Mouse (Mus musculus): ENCODE measurements around the gene Pm20d1. TPM values are rescaled to one million over a fixed set of nuclear protein-coding genes. Genes with fewer than 3 reads are reported as not detected.
"Not testable (repeated sequence)": the region's sequence is repeated elsewhere in the genome, so short reads cannot be mapped to it uniquely, and the experiment has no call there.

Pm20d1 gene
- polyA plus RNA-seq, 1 experiment = 2.1 TPM

DNA sequence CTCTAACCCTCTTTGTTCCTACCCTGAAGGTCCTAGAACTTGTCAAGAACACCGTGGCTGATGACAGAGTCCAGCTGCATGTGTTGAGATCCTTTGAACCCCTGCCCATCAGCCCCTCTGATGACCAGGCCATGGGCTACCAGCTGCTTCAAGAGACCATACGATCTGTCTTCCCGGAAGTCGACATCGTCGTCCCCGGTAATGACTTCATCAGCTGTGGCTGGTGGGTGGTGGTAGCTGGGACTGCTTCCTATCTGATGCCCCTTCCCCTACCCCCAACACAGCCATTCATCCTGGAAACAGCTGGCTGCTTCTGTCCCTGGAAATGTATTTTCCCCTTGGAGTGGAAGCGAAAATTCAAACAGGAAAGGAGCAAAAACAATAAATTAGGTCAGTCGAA, 14.8 kb downstream of the Pm20d1 start:
- TF ChIP-seq CTCF (IDR thresholded peaks at IDR 0.05; ENCODE audit: extremely low read depth, insufficient read depth, low read length) (no peak), POLR2A (IDR thresholded peaks at IDR 0.05; ENCODE audit: extremely low read depth, insufficient read depth, low read length) (no peak)

DNA sequence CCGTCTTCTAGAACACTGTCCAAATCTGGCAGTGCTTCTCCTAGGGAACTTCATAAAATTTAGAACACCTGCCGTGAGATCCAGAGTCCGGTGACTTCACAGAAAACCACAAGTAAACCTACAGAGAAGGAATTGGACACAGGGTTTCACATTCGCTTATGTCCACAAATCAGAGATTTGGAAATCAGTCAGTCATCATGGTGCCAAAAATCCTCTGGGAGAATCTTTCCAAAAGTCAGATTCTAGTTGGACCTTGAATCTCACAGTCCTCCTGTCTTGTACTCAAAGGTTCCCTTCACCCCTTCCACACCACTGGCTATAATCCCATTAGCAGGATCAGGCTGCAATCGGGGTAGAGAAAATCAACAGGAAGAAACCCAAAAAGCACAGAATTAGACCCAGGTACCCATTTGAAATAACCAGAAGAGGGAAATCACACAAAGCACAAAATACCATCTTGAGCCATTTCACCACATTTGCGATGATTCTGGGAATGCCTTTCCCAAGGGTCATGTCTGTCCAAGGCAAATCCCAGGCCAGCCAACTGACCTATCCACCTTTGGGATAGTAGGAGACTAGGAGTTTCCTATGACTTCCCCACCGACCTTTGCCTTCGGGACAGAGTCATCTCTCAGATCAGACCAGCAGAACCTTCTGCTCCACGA, 15.6 kb downstream of the Pm20d1 start:
- Histone ChIP-seq H3K27ac (ENCODE audit: insufficient read depth, low read length) (no peak overlapping the region), H3K4me1 (ENCODE audit: control insufficient read depth, insufficient read depth, low read length) (no peaks in the 10 kb centered on the region)
- TF ChIP-seq POLR2A (IDR thresholded peaks at IDR 0.05; ENCODE audit: extremely low read depth, insufficient read depth, low read length) (no peak), CTCF (IDR thresholded peaks at IDR 0.05; ENCODE audit: extremely low read depth, insufficient read depth, low read length) (no peak)

More for the DNA sequence above, 14.8 kb downstream of the Pm20d1 start:
- no peaks in the 10 kb centered on the region for H3K4me1 ChIP-seq (ENCODE audit: control insufficient read depth, insufficient read depth, low read length)
- H3K27ac ChIP-seq (ENCODE audit: insufficient read depth, low read length) = no peak overlapping the region
- no peak overlapping the region for H3K4me3 ChIP-seq (ENCODE audit: insufficient read depth, low read length)

DNA sequence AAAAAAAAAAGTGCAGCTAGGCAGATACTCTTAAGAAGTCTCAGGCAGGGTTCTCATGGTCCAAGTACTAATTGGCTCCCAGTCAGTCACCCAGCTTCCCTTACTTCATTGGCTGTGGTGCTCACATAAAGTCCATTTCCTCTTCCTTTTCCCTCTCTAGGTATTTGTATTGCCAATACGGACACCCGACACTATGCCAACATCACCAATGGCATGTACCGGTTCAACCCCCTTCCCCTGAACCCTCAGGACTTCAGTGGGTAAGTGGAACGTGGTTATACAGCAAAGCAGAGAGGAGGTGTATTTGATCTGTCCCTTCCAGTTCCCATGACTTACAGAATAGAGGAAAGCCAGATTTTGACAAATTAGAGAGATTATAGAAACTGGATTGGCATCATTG, 16.6 kb downstream of the Pm20d1 start:
- Histone ChIP-seq H3K4me3 (ENCODE audit: insufficient read depth, low read length) (no peak overlapping the region), H3K27ac (ENCODE audit: insufficient read depth, low read length) (no peak overlapping the region), H3K4me1 (ENCODE audit: control insufficient read depth, insufficient read depth, low read length) (no peaks in the 10 kb centered on the region)
- TF ChIP-seq POLR2A (IDR thresholded peaks at IDR 0.05; ENCODE audit: extremely low read depth, insufficient read depth, low read length) (no peak), CTCF (IDR thresholded peaks at IDR 0.05; ENCODE audit: extremely low read depth, insufficient read depth, low read length) (no peak)

More for the DNA sequence above, 15.6 kb downstream of the Pm20d1 start:
- no peak overlapping the region for H3K4me3 ChIP-seq (ENCODE audit: insufficient read depth, low read length)

DNA sequence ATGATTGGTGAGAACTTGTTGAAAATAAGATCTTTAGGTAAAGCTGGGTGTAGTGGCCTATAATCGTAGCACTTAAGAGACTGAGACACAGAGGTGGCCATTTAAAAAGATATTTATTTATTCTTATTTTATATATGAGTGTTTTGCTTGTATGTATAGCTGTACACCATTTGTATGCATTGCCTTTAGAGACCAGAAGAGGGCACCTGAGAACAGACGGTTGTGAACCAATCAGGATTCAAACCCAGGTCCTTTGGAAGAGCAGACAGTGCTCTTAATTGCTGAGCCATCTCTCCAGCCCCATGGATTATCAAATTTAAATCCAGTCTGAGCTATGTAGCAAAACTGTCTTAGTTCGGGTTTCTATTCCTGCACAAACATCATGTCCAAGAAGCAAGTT, 17.0 kb downstream of the Pm20d1 start:
- Histone ChIP-seq H3K4me3 (ENCODE audit: insufficient read depth, low read length) (no peak overlapping the region), H3K27ac (ENCODE audit: insufficient read depth, low read length) (no peak overlapping the region), H3K4me1 (ENCODE audit: control insufficient read depth, insufficient read depth, low read length) (no peaks in the 10 kb centered on the region)
- TF ChIP-seq POLR2A (IDR thresholded peaks at IDR 0.05; ENCODE audit: extremely low read depth, insufficient read depth, low read length) = no peak
- no peak for TF ChIP-seq CTCF (IDR thresholded peaks at IDR 0.05; ENCODE audit: extremely low read depth, insufficient read depth, low read length)

DNA sequence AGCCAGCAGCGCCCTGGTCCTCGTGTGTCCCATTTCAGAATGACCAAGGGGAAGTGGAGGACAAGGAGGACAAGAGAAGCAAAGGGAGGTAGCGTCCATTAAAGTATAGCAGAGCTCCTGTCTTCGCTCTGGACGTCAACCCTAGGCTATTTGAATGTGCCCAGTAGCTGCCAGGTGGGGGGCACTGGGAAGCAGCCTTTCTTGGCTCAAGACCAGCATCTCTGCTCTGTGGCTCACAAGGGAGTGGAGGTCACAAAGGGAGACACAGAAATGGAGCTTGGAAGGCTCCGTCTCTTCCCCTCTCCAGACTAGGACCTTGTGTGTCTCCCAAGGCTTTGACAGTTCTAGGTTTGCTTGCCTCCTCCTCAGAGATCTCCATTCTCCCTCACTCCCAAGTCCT, 19.7 kb downstream of the Pm20d1 start:
- no peak for TF ChIP-seq POLR2A (IDR thresholded peaks at IDR 0.05; ENCODE audit: extremely low read depth, insufficient read depth, low read length)
- no peak for TF ChIP-seq CTCF (IDR thresholded peaks at IDR 0.05; ENCODE audit: extremely low read depth, insufficient read depth, low read length)
- Histone ChIP-seq H3K4me3 (ENCODE audit: insufficient read depth, low read length) (no peak overlapping the region), H3K4me1 (ENCODE audit: control insufficient read depth, insufficient read depth, low read length) (peaks cover 4% of the 10 kb centered on the region; the same call in 1 of the 2 replicates), H3K27ac (ENCODE audit: insufficient read depth, low read length) (no peak overlapping the region)

DNA sequence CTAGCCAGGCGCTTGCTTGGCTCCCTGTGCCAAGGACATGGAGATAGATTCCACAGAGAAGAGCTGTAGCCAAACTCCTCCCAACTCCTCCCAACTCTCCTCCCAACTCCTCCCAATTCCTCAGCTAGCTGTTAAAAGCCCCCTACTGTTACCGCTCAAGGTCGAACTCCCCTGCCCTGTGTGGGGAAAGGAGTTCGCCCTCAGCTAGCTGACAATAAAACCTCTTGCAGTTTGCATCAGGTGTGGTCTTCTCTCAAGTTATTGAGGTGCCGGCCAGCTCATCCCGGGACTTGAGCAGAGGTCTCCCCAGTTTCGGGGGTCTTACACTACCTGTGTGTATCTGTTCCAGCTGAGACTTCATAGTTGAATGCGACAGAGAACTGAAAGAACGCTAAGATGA, 23.2 kb downstream of the Pm20d1 start:
- H3K27ac ChIP-seq (ENCODE audit: insufficient read depth, low read length); H3K4me1 ChIP-seq (ENCODE audit: control insufficient read depth, insufficient read depth, low read length): not testable (repeated sequence)

DNA sequence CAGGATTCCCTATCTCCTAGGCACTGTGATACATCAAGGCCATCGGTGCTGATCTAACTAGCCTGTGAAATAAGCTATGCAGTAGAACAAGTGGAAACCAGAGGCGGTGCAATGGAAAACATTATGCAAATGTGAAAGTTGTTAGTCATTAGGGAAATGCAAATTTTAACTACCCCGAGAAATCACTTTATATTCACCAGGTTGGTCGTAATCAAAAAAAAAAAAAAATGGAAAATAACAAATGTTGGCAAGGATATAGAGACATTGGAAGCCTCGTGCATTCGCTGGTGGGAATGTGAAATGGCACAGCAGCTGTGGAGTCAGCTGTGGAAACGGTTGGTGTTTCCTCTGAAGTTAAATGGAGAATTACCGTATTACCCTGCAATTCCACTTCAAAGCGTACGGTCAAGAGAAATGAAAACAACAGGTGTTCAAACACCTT, 23.7 kb downstream of the Pm20d1 start:
- Histone ChIP-seq H3K27ac (ENCODE audit: insufficient read depth, low read length) (no peak overlapping the region), H3K4me3 (ENCODE audit: insufficient read depth, low read length) (no peak overlapping the region), H3K4me1 (ENCODE audit: control insufficient read depth, insufficient read depth, low read length) (peaks cover 7% of the 10 kb centered on the region; the same call in 1 of the 2 replicates)
- TF ChIP-seq CTCF (IDR thresholded peaks at IDR 0.05; ENCODE audit: extremely low read depth, insufficient read depth, low read length) (no peak), POLR2A (IDR thresholded peaks at IDR 0.05; ENCODE audit: extremely low read depth, insufficient read depth, low read length) (no peak)

More for the DNA sequence above, 23.2 kb downstream of the Pm20d1 start:
- not testable (repeated sequence) for H3K4me3 ChIP-seq (ENCODE audit: insufficient read depth, low read length)

DNA sequence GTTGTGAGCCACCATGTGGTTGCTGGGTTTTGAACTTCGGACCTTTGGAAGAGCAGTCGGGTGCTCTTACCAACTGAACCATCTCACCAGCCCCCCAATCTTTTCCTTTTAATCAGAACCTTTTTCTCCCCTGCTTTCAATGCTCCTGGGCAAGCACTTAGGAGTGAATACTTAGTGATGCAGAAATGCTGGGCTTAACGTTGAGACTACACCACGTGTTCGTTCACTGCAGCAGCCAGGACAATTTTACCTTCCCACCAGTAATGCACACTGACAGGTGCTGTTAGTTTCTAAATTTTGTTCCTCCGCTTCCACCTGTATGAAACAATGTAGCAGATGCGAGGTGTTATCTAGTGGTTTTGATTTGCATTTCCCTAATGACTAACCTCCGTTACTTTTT, 25.1 kb downstream of the Pm20d1 start:
- TF ChIP-seq POLR2A (IDR thresholded peaks at IDR 0.05; ENCODE audit: extremely low read depth, insufficient read depth, low read length) (no peak), CTCF (IDR thresholded peaks at IDR 0.05; ENCODE audit: extremely low read depth, insufficient read depth, low read length) (no peak)
- H3K4me3 ChIP-seq (ENCODE audit: insufficient read depth, low read length) = no peak overlapping the region
- peaks cover 7% of the 10 kb centered on the region; the same call in 1 of the 2 replicates for H3K4me1 ChIP-seq (ENCODE audit: control insufficient read depth, insufficient read depth, low read length)
- H3K27ac ChIP-seq (ENCODE audit: insufficient read depth, low read length) = no peak overlapping the region

DNA sequence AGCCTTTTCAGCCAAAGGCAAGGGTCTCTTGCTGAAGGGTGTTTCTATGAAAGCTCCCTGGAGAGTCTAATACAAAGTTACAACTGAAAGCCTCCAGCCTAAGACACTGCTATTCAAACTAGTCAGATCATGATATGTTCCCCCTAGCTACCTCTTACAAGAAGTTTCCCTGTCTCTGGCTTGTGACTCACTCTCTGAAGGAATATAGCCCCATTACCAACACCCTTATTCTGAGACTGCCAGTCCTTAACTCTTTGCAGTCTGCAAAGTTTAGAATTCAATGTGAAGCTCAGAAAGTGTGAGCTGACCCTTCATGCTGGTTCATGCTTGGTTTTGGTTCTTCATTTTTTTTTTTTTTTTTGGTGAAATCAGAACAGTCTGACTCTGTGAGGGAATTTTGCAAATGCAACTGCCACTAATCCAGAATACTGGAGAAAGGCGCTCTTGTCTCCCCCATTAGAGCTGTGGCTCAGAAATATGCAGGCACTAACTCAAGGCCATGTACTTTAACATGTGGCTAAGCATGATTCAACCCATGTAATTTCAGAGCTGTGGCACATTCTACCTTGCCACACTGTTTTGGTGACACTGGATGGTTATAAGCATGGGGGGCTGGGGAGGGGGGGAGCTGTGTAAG, 25.8 kb downstream of the Pm20d1 start:
- Histone ChIP-seq H3K4me3 (ENCODE audit: insufficient read depth, low read length) (no peak overlapping the region), H3K4me1 (ENCODE audit: control insufficient read depth, insufficient read depth, low read length) (peaks cover 7% of the 10 kb centered on the region; the same call in 1 of the 2 replicates), H3K27ac (ENCODE audit: insufficient read depth, low read length) (no peak overlapping the region)
- TF ChIP-seq CTCF (IDR thresholded peaks at IDR 0.05; ENCODE audit: extremely low read depth, insufficient read depth, low read length) = no peak
- no peak for TF ChIP-seq POLR2A (IDR thresholded peaks at IDR 0.05; ENCODE audit: extremely low read depth, insufficient read depth, low read length)

DNA sequence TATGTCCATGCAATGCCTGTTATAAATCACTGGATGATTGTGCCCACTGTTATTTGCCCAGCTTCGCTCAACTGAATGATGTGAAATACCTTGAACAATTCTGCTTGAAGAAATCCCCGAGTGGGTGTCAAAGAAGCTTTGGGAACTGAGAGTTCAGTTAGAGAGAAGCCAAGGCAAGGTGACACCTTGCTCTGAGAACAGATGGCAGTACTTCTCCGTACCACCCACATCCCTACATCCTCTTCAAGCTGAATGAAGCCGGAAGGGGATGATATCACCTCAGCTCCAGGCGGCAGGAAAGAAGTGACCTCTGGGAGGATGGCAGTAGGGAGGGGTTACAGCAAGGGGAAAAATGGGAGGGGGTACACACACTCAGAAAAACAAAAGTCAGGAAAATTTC, 26.4 kb downstream of the Pm20d1 start:
- H3K27ac ChIP-seq (ENCODE audit: insufficient read depth, low read length) = no peak overlapping the region
- H3K4me3 ChIP-seq (ENCODE audit: insufficient read depth, low read length) = no peak overlapping the region
- no peak for TF ChIP-seq CTCF (IDR thresholded peaks at IDR 0.05; ENCODE audit: extremely low read depth, insufficient read depth, low read length)
- TF ChIP-seq POLR2A (IDR thresholded peaks at IDR 0.05; ENCODE audit: extremely low read depth, insufficient read depth, low read length) = no peak
- peaks cover 7% of the 10 kb centered on the region; the same call in 1 of the 2 replicates for H3K4me1 ChIP-seq (ENCODE audit: control insufficient read depth, insufficient read depth, low read length)

Measured in cortical plate, adult 2 months (tissue).